Comparison of ENCODE assay signal across 25 mouse cellular contexts in genomic region chr2:173813071-173813470, GRCm38 (mm10).
"Had no signal": no experiment of that assay in that cellular context is flagged by ENCODE, and none has a peak within 500 bp of the region (broad histone marks: within the 10 kb centered on the region; RNA-seq: fewer than 3 reads in every experiment).

No protein-coding gene starts in this region.

- ATAC-seq: hindbrain, postnatal 0 days; intestine, embryonic 16.5 days; liver, embryonic 12.5 days had no signal

- DNase-seq: gastrocnemius, postnatal 14 days; gastrocnemius, postnatal 36 days; heart, adult 18-20 months; heart, postnatal 14 days; heart, postnatal 36 days; kidney, adult 11 months; kidney, adult 2 months; kidney, adult 9 months; kidney, postnatal 14 days; kidney, postnatal 36 days; layer of hippocampus, adult 9-11 months; layer of hippocampus, postnatal 36 days had no signal

- H3K27ac ChIP-seq: heart, embryonic 13.5 days; heart, embryonic 15.5 days; hindbrain, embryonic 13.5 days; hindbrain, embryonic 15.5 days; hindbrain, postnatal 0 days; kidney, embryonic 15.5 days; kidney, postnatal 0 days; limb, embryonic 13.5 days; limb, embryonic 15.5 days; liver, embryonic 12.5 days; liver, embryonic 14.5 days had no signal

- H3K9ac ChIP-seq: heart, embryonic 13.5 days; heart, embryonic 15.5 days; hindbrain, embryonic 13.5 days; hindbrain, embryonic 15.5 days; kidney, embryonic 15.5 days; limb, embryonic 13.5 days; limb, embryonic 15.5 days; liver, embryonic 12.5 days; liver, embryonic 14.5 days had no signal

- H3K4me2 ChIP-seq: heart, embryonic 11.5 days; heart, embryonic 13.5 days; heart, embryonic 15.5 days; hindbrain, embryonic 13.5 days; hindbrain, embryonic 15.5 days; kidney, embryonic 15.5 days; limb, embryonic 13.5 days; limb, embryonic 15.5 days; liver, embryonic 12.5 days had no signal

- H3K4me3 ChIP-seq: heart, embryonic 13.5 days; heart, embryonic 15.5 days; hindbrain, embryonic 13.5 days; hindbrain, embryonic 15.5 days; kidney, embryonic 15.5 days; limb, embryonic 13.5 days; limb, embryonic 15.5 days; liver, embryonic 12.5 days had no signal

- H3K4me1 ChIP-seq: heart, embryonic 13.5 days; heart, embryonic 15.5 days; hindbrain, embryonic 13.5 days; hindbrain, embryonic 15.5 days; liver, embryonic 12.5 days had no signal

- H3K36me3 ChIP-seq: heart, embryonic 13.5 days; heart, embryonic 15.5 days; hindbrain, embryonic 13.5 days; hindbrain, embryonic 15.5 days; kidney, embryonic 15.5 days; limb, embryonic 13.5 days; limb, embryonic 15.5 days; liver, embryonic 12.5 days had no signal

- H3K27me3 ChIP-seq: heart, embryonic 13.5 days; heart, embryonic 15.5 days; hindbrain, embryonic 15.5 days; kidney, embryonic 15.5 days; limb, embryonic 13.5 days; limb, embryonic 15.5 days; liver, embryonic 12.5 days had no signal

- H3K9me3 ChIP-seq: heart, embryonic 15.5 days; hindbrain, embryonic 15.5 days; limb, embryonic 15.5 days had no signal
